ENCODE assay signal across 17 mouse cellular contexts in genomic region chr9:107663525-107663924, GRCm38 (mm10). TPM values are rescaled to one million over a fixed set of nuclear protein-coding genes. Genes with fewer than 3 reads are reported as not detected.
DNase-seq lines count a peak whose midpoint lies in the region; ATAC-seq and TF ChIP-seq lines count a peak whose summit lies in the region.
"Had no signal": no experiment of that assay in that cellular context is flagged by ENCODE, and none has a peak within 500 bp of the region (broad histone marks: within the 10 kb centered on the region; RNA-seq: fewer than 3 reads in every experiment).

No protein-coding gene starts in this region.

- TF ChIP-seq POLR2A in kidney, adult 2 months (IDR thresholded peaks at IDR 0.05; ENCODE audit: low read depth, low read length) = no peak

- no peak for TF ChIP-seq CTCF in layer of hippocampus, adult 2 months (conservative IDR thresholded peaks at IDR 0.05)
- no peak for TF ChIP-seq CTCF in kidney, adult 2 months (conservative IDR thresholded peaks at IDR 0.05; ENCODE audit: insufficient read depth, insufficient read length, low read depth, low read length)

- peak overlapping the region; percentile 37; the same call in 1 of the 2 replicates for H3K4me3 ChIP-seq in layer of hippocampus, adult 2 months
- no peak overlapping the region for H3K4me3 ChIP-seq in forebrain, embryonic 16.5 days (replicated peaks; ENCODE audit: low read length)
- H3K4me3 ChIP-seq in hindbrain, embryonic 12.5 days = no peak overlapping the region
- H3K4me3 ChIP-seq in midbrain, embryonic 16.5 days (ENCODE audit: low read depth, low read length) = no peak overlapping the region
- no peak overlapping the region for H3K4me3 ChIP-seq in kidney, embryonic 16.5 days (ENCODE audit: low read length)
- no peak overlapping the region for H3K4me3 ChIP-seq in kidney, adult 2 months (ENCODE audit: insufficient read depth, low read depth, low read length)

- peak overlapping the region; percentile 65; the same call in 1 of the 2 replicates for H3K27ac ChIP-seq in layer of hippocampus, adult 2 months
- H3K27ac ChIP-seq in forebrain, embryonic 16.5 days (ENCODE audit: low read length) = no peak overlapping the region
- no peak overlapping the region for H3K27ac ChIP-seq in hindbrain, embryonic 12.5 days
- H3K27ac ChIP-seq in midbrain, embryonic 16.5 days (ENCODE audit: low read length) = no peak overlapping the region; the same call in 1 of the 2 replicates
- H3K27ac ChIP-seq in kidney, embryonic 16.5 days (ENCODE audit: low read length) = no peak overlapping the region
- H3K27ac ChIP-seq in kidney, adult 2 months (ENCODE audit: insufficient read depth, low read depth, low read length) = no peak overlapping the region

- no peaks in the 10 kb centered on the region for H3K36me3 ChIP-seq in forebrain, embryonic 16.5 days (ENCODE audit: control insufficient read depth, insufficient read depth)
- H3K36me3 ChIP-seq in hindbrain, embryonic 12.5 days = no peaks in the 10 kb centered on the region
- no peaks in the 10 kb centered on the region for H3K36me3 ChIP-seq in midbrain, embryonic 16.5 days (ENCODE audit: control insufficient read depth, insufficient read depth, low read length)
- H3K36me3 ChIP-seq in kidney, embryonic 16.5 days (ENCODE audit: insufficient read depth, low read length) = no peaks in the 10 kb centered on the region
- H3K36me3 ChIP-seq in kidney, adult 2 months (ENCODE audit: control insufficient read depth, insufficient read depth, low read length) = no peaks in the 10 kb centered on the region

- no peak overlapping the region for H3K9ac ChIP-seq in forebrain, embryonic 16.5 days (replicated peaks; ENCODE audit: low read depth, low read length)
- H3K9ac ChIP-seq in hindbrain, embryonic 12.5 days = no peak overlapping the region
- no peak overlapping the region for H3K9ac ChIP-seq in midbrain, embryonic 16.5 days (ENCODE audit: low read depth, low read length)
- no peak overlapping the region for H3K9ac ChIP-seq in kidney, embryonic 16.5 days (replicated peaks; ENCODE audit: low read length)

- 46% methylated on average over 9 of the region's 9 CpGs for WGBS in forebrain, embryonic 16.5 days
- 39% methylated on average over 9 of the region's 9 CpGs for WGBS in hindbrain, embryonic 12.5 days
- 38% methylated on average over 9 of the region's 9 CpGs for WGBS in midbrain, embryonic 16.5 days
- WGBS in kidney, embryonic 16.5 days = 44% methylated on average over 9 of the region's 9 CpGs
- 72% methylated on average over 9 of the region's 9 CpGs for whole genome bisulfite sequencing in kidney, adult 2 months

- H3K4me1 ChIP-seq in forebrain, embryonic 16.5 days (replicated peaks; ENCODE audit: control insufficient read depth, insufficient read depth, low read length) = peaks cover 39% of the 10 kb centered on the region
- H3K4me1 ChIP-seq in hindbrain, embryonic 12.5 days = peaks cover 47% of the 10 kb centered on the region
- H3K4me1 ChIP-seq in midbrain, embryonic 16.5 days (ENCODE audit: control insufficient read depth, insufficient read depth, low read length) = peaks cover 14% of the 10 kb centered on the region
- peaks cover 32% of the 10 kb centered on the region for H3K4me1 ChIP-seq in kidney, embryonic 16.5 days (ENCODE audit: insufficient read depth, low read length)
- 0 out of 2 replicates have a peak, but pooled peaks cover 3% of the 10 kb centered on the region for H3K4me1 ChIP-seq in kidney, adult 2 months (ENCODE audit: control insufficient read depth, insufficient read depth, low read length)

- no peaks in the 10 kb centered on the region for H3K9me3 ChIP-seq in forebrain, embryonic 16.5 days (ENCODE audit: control insufficient read depth, low read length)
- H3K9me3 ChIP-seq in hindbrain, embryonic 12.5 days (replicated peaks) = no peaks in the 10 kb centered on the region
- no peaks in the 10 kb centered on the region for H3K9me3 ChIP-seq in midbrain, embryonic 16.5 days (replicated peaks; ENCODE audit: control insufficient read depth, low read length, poor library complexity, severe bottlenecking)
- no peaks in the 10 kb centered on the region for H3K9me3 ChIP-seq in kidney, embryonic 16.5 days (ENCODE audit: low read length)

- peaks cover 6% of the 10 kb centered on the region; the same call in 1 of the 2 replicates for H3K27me3 ChIP-seq in forebrain, embryonic 16.5 days (replicated peaks; ENCODE audit: control insufficient read depth, insufficient read depth, low read length)
- H3K27me3 ChIP-seq in hindbrain, embryonic 12.5 days = peaks cover 33% of the 10 kb centered on the region
- peaks cover 19% of the 10 kb centered on the region for H3K27me3 ChIP-seq in midbrain, embryonic 16.5 days (ENCODE audit: control insufficient read depth, insufficient read depth, low read depth, low read length)
- H3K27me3 ChIP-seq in kidney, embryonic 16.5 days (ENCODE audit: insufficient read depth, low read length) = peaks cover 7% of the 10 kb centered on the region
- H3K27me3 ChIP-seq in kidney, adult 2 months (replicated peaks; ENCODE audit: control insufficient read depth, insufficient read depth, low read length) = no peaks in the 10 kb centered on the region

- ATAC-seq in forebrain, embryonic 16.5 days = no peak
- ATAC-seq in hindbrain, embryonic 12.5 days (ENCODE audit: low FRiP score) = no peak
- no peak for ATAC-seq in midbrain, embryonic 16.5 days
- no peak for ATAC-seq in kidney, embryonic 16.5 days (ENCODE audit: low FRiP score, low TSS enrichment)
- ATAC-seq: CD4-positive, CD25-positive, alpha-beta regulatory T cell, adult 4 months had no signal

- 0 out of 2 replicates have a peak overlapping the region, but pooled peaks have one; percentile 10 for H3K4me2 ChIP-seq in forebrain, embryonic 16.5 days (ENCODE audit: low read length)
- H3K4me2 ChIP-seq in hindbrain, embryonic 12.5 days (replicated peaks) = 0 out of 2 replicates have a peak overlapping the region, but pooled peaks have one; percentile 7
- H3K4me2 ChIP-seq in midbrain, embryonic 16.5 days (ENCODE audit: low read length) = peak overlapping the region; percentile 12; the same call in 1 of the 2 replicates
- no peak overlapping the region for H3K4me2 ChIP-seq in kidney, embryonic 16.5 days (replicated peaks; ENCODE audit: low read depth, low read length)

- no peak for DNase-seq in layer of hippocampus, adult 2 months (ENCODE audit: low spot score in 2 of 2)
- no peak for DNase-seq in layer of hippocampus, postnatal 36 days
- no peak for DNase-seq in kidney, adult 2 months
- DNase-seq in lung, postnatal 25 days (ENCODE audit: low spot score) = no peak
- DNase-seq: adrenal gland, postnatal 25 days; heart, postnatal 36 days; kidney, adult 18-20 months; kidney, postnatal 4 days had no signal

RNA-seq across cellular contexts. Expression of gene Slc38a3, which starts 5.8 kb away (rescaled TPM):
- total RNA-seq in layer of hippocampus, adult 2 months (2021) = 10 to 100 TPM; 55.7 to 65.0 TPM
- total RNA-seq in layer of hippocampus, postnatal 36 days (2021) = 10 to 100 TPM; 53.9 to 60.6 TPM
- polyA plus RNA-seq in forebrain, embryonic 16.5 days (2015; fragmentation: Nextera tagmentation; extraction: Ambion mirVana) = 30.4 and 32.6 TPM in 2 replicates
- 12.5 and 12.9 TPM in 2 replicates for polyA plus RNA-seq in hindbrain, embryonic 12.5 days (2016; fragmentation: Nextera tagmentation; extraction: Ambion mirVana)
- polyA plus RNA-seq in midbrain, embryonic 16.5 days (2015; fragmentation: Nextera tagmentation; extraction: Ambion mirVana) = 31.1 and 34.0 TPM in 2 replicates
- polyA plus RNA-seq in kidney, embryonic 16.5 days (2015; fragmentation: Nextera tagmentation; extraction: Ambion mirVana) = 12.4 and 12.9 TPM in 2 replicates
- 77.9 and 139 TPM in 2 replicates for polyA plus RNA-seq in kidney, adult 2 months (2012; rRNA removed)
- total RNA-seq: common myeloid progenitor, adult 5-6 weeks; megakaryocyte-erythroid progenitor cell, adult 5-6 weeks had no signal
- polyA plus RNA-seq: CD4-positive, CD25-positive, alpha-beta regulatory T cell, adult 4 months had no signal

RNA-seq across cellular contexts. Expression of gene Gnat1, which starts 16.0 kb away (rescaled TPM):
- under 1 TPM in 1 of 2 experiments, not detected in 1; 0.17 TPM for total RNA-seq in layer of hippocampus, adult 2 months (2021)
- not detected for total RNA-seq in layer of hippocampus, postnatal 36 days (2021)
- 1.2 and 1.4 TPM in 2 replicates for polyA plus RNA-seq in forebrain, embryonic 16.5 days (2015; fragmentation: Nextera tagmentation; extraction: Ambion mirVana)
- 1.4 and 2.6 TPM in 2 replicates for polyA plus RNA-seq in hindbrain, embryonic 12.5 days (2016; fragmentation: Nextera tagmentation; extraction: Ambion mirVana)
- 1.6 and 2.2 TPM in 2 replicates for polyA plus RNA-seq in midbrain, embryonic 16.5 days (2015; fragmentation: Nextera tagmentation; extraction: Ambion mirVana)
- polyA plus RNA-seq in kidney, embryonic 16.5 days (2015; fragmentation: Nextera tagmentation; extraction: Ambion mirVana) = 2.8 and 3.0 TPM in 2 replicates
- 0.09 and 0.22 TPM in 2 replicates for polyA plus RNA-seq in kidney, adult 2 months (2012; rRNA removed)
- total RNA-seq: adrenal gland, postnatal 25 days; common myeloid progenitor, adult 5-6 weeks; gastrocnemius, adult 8-10 months; heart, adult 8-10 months; heart, postnatal 36 days; megakaryocyte-erythroid progenitor cell, adult 5-6 weeks had no signal

RNA-seq across cellular contexts. Expression of gene Gnai2, which starts 28.4 kb away (rescaled TPM):
- total RNA-seq in layer of hippocampus, adult 2 months (2021) = 100 to 1,000 TPM; 208 to 222 TPM
- 100 to 1,000 TPM; 195 to 208 TPM for total RNA-seq in layer of hippocampus, postnatal 36 days (2021)
- 299 and 316 TPM in 2 replicates for polyA plus RNA-seq in forebrain, embryonic 16.5 days (2015; fragmentation: Nextera tagmentation; extraction: Ambion mirVana)
- polyA plus RNA-seq in hindbrain, embryonic 12.5 days (2016; fragmentation: Nextera tagmentation; extraction: Ambion mirVana) = 516 and 531 TPM in 2 replicates
- polyA plus RNA-seq in midbrain, embryonic 16.5 days (2015; fragmentation: Nextera tagmentation; extraction: Ambion mirVana) = 278 and 281 TPM in 2 replicates
- 447 and 455 TPM in 2 replicates for polyA plus RNA-seq in kidney, embryonic 16.5 days (2015; fragmentation: Nextera tagmentation; extraction: Ambion mirVana)
- 356 and 366 TPM in 2 replicates for polyA plus RNA-seq in kidney, adult 2 months (2012; rRNA removed)

RNA-seq across cellular contexts. Expression of gene Sema3f, which starts 46.8 kb away (rescaled TPM):
- 1 to 10 TPM; 2.8 to 3.5 TPM for total RNA-seq in layer of hippocampus, adult 2 months (2021)
- total RNA-seq in layer of hippocampus, postnatal 36 days (2021) = 1 to 10 TPM; 4.3 to 4.6 TPM
- polyA plus RNA-seq in forebrain, embryonic 16.5 days (2015; fragmentation: Nextera tagmentation; extraction: Ambion mirVana) = 11.0 and 14.9 TPM in 2 replicates
- polyA plus RNA-seq in hindbrain, embryonic 12.5 days (2016; fragmentation: Nextera tagmentation; extraction: Ambion mirVana) = 26.8 and 28.3 TPM in 2 replicates
- 16.6 and 19.2 TPM in 2 replicates for polyA plus RNA-seq in midbrain, embryonic 16.5 days (2015; fragmentation: Nextera tagmentation; extraction: Ambion mirVana)
- 20.9 and 25.7 TPM in 2 replicates for polyA plus RNA-seq in kidney, embryonic 16.5 days (2015; fragmentation: Nextera tagmentation; extraction: Ambion mirVana)
- 39.1 and 45.5 TPM in 2 replicates for polyA plus RNA-seq in kidney, adult 2 months (2012; rRNA removed)
- polyA plus RNA-seq: CD4-positive, CD25-positive, alpha-beta regulatory T cell, adult 4 months had no signal

RNA-seq across cellular contexts. Expression of gene Sema3b, which starts 54.5 kb away (rescaled TPM):
- 1 to 10 TPM; 1.9 to 2.2 TPM for total RNA-seq in layer of hippocampus, adult 2 months (2021)
- total RNA-seq in layer of hippocampus, postnatal 36 days (2021) = 1 to 10 TPM; 1.7 to 2.2 TPM
- 2.3 and 3.0 TPM in 2 replicates for polyA plus RNA-seq in forebrain, embryonic 16.5 days (2015; fragmentation: Nextera tagmentation; extraction: Ambion mirVana)
- 5.1 TPM in 2 replicates for polyA plus RNA-seq in hindbrain, embryonic 12.5 days (2016; fragmentation: Nextera tagmentation; extraction: Ambion mirVana)
- 3.7 and 3.9 TPM in 2 replicates for polyA plus RNA-seq in midbrain, embryonic 16.5 days (2015; fragmentation: Nextera tagmentation; extraction: Ambion mirVana)
- 31.3 TPM in 2 replicates for polyA plus RNA-seq in kidney, embryonic 16.5 days (2015; fragmentation: Nextera tagmentation; extraction: Ambion mirVana)
- polyA plus RNA-seq in kidney, adult 2 months (2012; rRNA removed) = 63.3 and 78.8 TPM in 2 replicates
- total RNA-seq: common myeloid progenitor, adult 5-6 weeks had no signal
- polyA plus RNA-seq: CD4-positive, CD25-positive, alpha-beta regulatory T cell, adult 4 months had no signal
